Mouse (Mus musculus): Measurements from ENCODE around the gene Igsf9b.

- TF ChIP-seq CTCF (IDR thresholded peaks at IDR 0.05; ENCODE audit: low read depth, low read length) (no peak), POLR2A (IDR thresholded peaks at IDR 0.05; ENCODE audit: borderline replicate concordance, low read depth, low read length) (no peak)
Observed at GRCm38 (mm10) chr9:27252034-27252714, 46.8 kb upstream of the Igsf9b start.
